Mouse (Mus musculus): ENCODE data around the gene Ap1m2.
"Not testable (repeated sequence)": the region's sequence is repeated elsewhere in the genome, so short reads cannot be mapped to it uniquely, and the experiment has no call there.

DNA sequence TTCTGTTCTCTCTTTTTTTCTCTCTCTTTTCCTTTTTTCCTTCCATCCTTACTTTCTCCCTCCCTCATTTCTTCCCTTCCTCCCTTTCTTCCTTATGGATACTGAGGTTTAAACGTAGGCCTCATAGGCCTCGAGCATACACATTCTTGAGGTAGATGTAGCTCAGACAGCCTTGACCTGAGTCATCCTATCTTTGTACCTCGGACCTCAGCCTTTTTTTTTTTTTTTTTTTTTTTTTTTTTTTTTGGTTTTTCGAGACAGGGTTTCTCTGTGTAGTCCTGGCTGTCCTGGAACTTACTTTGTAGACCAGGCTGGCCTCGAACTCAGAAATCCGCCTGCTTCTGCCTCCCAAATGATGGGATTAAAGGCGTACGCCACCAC is 10.8 kb upstream of the Ap1m2 start:
- TF ChIP-seq POLR2A (IDR thresholded peaks at IDR 0.05; ENCODE audit: low read depth, low read length); CTCF (IDR thresholded peaks at IDR 0.05; ENCODE audit: borderline replicate concordance, insufficient read depth, low read length): not testable (repeated sequence)
